Mouse (Mus musculus) kidney, postnatal 14 days (tissue): Measurements from ENCODE around the gene Sdk1.

Experiments
- DNase-seq: peaks from one replicate; pipeline ENCODE4 v3.0.0; 2022; ENCODE audit warnings: mixed read lengths

Sdk1 gene

DNA sequence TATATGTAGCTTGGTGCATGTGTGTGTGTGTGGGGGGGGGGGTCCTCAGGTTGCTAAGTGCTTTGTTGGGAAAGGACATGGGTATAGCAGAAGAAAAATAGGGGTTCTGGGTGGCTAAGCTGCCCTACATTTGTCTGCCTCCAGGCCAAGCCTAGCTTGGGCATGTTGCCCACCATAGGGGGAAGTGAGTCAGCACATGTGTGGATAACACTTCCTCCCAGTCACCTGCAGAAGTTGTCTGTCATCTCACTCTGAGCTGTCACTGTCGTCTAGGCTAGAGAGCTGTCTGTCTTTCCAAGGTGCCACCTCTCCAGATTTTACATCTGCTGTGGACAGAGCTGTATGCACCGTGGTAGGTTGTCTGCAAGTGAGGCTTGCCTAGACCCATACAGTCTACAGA, 539.9 kb downstream of the Sdk1 start:
- DNase-seq: no peak

DNA sequence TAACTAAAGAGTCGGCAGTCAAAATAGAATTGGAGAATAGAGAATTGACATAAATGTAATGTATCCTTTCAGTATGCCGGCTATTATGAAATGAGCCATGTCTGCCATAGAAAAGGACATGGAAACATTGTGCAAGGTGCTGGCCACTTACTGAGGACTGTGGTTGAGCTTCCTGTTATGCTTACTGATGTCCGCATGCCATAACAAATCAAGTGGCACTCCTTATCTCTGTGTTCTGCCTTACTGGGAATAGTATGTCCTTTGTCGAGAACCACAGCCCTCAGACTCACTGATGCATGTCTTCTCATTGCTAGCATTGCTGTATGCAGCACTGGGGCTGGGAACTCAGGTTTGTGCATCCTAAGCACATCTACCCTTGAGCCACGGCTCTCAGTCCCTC, 541.0 kb downstream of the Sdk1 start:
- DNase-seq: no peak

DNA sequence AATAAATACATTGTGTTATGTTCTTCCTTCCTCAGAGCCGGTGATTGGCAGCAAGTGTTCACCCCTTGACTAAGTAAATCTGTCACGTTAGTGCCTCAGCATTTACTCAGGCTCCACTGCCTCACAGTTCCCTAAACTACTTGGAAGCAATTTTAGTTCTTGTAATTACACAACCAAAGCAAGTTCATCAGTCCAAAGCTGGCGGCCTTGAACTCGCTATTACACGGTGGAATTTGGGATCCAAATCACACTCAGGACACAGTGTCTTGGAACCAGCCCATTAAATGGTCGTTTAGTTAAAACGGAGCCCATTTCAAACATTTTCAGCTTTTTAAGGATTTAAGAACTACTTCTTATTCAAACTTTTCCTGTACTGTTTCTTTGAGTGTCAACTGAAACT, 542.2 kb downstream of the Sdk1 start:
- no peak for DNase-seq

DNA sequence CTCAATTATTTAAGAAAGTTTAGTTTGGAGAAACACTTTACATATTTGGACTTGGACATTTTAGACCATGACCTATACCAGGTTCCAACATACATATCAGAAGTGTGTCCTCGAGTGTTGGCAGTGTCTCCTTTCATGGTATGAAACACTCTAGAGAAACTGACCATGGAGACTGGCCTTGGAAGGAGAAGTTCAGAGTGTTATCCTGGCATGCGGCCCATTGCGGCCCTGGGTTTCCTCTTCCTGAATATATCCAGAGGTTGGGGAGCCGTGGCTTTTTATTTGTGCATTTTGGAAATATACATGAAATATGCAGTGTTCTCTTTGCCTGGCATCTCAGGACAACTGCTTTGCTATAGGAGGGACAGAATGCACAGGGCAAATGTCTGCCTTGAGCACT, 552.6 kb downstream of the Sdk1 start:
- no peak for DNase-seq

DNA sequence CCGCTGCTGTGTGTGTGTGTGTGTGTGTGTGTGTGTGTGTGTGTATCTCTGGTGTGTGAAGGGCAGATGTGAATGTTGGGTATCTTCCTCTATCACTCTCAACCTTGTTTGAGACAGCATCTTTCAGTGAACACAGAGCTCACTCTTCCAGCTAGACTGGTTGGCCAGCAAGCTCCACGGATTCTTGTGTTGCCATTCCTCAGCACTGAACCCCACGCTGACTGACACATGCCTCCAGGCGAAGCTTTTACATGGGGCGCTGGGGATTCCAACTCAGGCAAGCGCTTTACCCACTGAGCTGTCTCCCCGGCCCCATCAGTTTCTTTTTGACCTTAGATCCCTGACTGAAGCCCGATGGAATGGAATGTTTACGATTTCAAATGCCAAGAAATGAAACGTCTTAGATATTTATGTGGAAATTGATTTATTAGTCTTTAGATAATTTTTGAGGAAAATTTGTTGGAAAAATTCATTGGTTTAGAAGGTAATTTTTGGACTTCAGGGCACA, 582.6 kb downstream of the Sdk1 start:
- no peak for DNase-seq

DNA sequence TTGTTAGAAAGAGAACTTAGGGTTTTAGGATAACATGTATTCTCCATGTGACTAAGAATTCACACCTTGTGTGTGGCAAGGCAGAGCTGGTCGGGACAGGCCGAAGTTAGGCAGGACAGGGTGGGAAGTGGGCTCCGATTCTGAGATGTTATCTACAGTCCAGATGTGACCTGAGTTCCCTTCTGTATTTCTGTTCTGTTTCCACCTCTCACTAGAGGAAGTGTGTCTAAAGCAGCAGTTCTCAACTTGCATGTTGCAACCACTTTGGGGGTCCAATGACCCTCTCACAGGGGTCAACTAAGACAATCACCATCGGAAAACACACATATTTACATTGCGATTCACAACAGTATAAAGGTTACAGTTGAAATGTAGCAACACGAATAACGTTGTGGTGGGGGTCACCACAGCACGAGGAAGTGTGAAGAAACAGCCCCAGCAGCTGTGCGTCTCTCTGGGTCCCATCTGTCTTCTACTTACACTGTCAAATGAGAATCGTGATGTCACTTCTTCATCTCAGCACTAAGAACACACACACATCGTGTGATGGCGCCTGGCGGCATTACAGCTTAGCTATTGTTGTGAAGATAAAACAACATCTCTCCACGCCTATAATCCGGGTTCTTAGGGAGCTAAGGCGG, 583.6 kb downstream of the Sdk1 start:
- DNase-seq: no peak

DNA sequence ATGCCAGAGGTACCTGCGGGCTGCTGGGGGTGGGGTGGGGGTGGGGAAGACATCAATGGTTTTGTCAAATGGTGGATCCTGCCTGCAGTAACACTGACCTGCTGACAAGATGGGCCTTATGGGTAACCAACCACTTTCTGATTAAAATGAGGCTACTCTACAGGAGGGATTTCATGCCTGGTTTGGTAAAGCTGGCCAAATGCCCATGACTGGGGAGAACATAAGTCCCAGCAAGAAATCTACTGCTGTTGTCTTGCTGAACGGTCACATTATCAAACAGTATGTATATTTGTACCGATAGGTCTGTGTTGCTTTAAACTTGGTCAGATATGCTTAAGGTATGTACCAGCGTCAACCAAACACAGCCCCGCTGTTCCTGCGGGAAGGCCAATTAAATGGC, 594.3 kb downstream of the Sdk1 start:
- DNase-seq: peak; percentile 18

DNA sequence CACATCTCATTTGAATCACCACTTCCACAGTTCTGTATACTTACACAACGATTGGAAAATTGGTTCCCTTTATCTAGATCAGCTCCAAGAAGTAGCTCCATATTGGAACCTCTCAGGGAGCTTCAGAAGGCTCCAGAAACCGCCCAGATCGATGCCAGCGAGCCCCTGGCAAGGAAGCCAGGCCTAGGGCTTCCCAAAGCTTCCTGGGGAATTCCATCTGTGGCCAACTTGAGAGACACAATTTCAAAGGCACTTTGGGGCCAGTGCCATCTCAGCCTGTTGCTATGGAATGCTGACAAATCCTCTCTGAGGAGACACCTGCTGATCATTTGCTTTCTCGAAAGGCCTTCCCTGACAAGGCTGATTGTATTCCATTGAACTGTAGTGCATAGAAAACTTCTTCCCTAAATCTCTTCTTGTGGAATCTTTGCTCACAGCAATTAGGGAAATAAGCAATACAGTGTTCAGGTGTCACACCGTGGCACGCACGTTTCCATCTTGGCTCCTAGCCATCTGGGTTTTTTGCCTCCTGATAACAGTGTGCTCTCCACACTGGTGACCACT, 595.7 kb downstream of the Sdk1 start:
- DNase-seq: peak; percentile 12

DNA sequence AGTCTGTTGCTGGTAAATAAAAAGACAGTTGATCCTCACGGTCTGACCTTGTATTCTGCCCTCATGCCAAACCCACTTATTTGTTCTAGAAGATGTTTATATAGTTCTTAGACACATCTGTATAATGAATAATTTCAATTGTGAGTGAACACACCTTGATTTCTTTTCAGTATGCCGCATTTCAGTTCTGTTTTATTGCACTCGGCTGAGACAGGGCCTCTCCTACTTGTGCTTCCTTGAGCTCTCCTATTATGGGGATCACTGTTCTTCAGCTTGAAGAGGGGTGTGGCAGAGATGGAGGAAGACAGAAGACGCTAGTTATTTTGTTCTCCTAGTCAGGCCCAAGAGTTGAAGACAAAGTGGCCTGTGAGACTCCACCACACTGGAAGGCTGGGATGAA, 603.4 kb downstream of the Sdk1 start:
- no peak for DNase-seq

DNA sequence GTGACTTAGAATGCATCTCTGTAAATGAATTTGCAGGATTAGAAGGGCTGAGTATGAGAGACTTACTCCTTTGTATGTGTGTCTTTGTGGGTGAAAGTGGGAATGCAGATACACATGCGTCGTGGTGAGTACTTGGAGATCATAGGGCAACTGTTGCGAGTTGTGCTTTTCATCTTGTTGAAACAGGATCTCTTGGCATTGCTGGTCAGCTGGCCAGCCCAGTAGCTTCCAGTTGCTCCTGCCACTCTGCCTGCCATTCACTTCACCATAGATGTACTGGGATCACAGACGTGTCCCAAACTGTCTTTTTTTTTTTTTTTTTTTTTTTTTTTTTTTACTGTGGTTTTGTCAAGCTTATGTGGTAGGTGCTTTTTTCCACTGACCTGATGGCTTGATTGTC, 606.4 kb downstream of the Sdk1 start:
- DNase-seq: no peak

DNA sequence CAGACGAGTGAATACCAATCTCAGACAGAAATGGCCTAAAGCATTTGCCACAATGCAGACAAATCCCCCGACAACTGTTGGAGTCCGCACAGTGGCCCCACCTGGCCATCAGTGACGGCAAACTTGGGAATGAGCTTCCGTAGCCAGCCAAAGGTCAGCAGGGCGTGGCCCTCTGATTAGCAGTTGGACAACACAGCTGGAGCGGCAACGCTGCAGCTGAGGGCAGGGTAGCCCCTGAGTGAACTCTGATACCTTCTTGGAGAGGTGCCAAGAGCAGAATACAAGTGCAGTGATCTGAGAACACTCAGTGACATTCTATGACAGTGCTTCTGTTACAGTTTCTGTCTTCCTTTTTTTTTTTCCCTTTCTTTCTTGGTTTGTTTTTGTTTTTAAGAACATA, 610.9 kb downstream of the Sdk1 start:
- DNase-seq: peak; percentile 75

DNA sequence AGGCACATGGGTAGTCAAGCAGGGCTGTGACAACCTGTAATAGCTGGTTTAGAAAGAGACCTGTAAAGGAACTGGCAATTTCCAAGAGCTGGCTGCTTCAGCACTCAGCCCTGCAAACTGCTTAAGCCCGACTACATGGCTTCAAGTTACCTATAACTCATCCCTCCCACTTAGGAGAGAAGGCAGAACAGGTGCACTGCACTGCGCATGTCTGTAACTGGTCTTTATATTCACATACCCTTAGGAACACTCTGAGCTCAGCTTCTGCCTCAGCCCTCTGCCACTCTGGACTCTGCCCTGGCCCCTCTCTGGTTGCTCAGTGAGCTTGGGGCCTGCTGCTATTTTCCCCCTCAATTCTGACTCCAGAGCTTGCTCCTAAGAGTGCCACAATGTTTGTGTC, 615.2 kb downstream of the Sdk1 start:
- DNase-seq: peak; percentile 22

DNA sequence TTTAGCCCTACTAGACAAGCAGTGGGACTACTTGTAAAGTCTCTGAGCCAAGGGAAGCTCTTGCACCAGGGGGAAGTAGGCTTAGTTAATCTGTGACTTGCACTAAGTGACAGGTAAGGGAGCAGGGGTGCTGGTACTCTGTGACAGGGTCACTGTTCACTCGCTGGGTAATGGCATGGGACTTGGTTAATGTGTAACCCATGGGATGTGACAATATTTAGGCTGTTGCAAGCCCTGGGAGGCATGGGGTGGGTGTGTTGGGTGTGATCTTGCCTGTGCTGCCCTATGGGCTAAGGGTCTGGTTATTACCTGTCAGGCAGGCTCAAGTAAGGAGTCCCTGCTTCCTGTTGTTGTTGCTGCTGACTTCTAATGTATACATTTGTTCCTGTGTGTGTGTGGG, 616.5 kb downstream of the Sdk1 start:
- DNase-seq: peak; percentile 76

DNA sequence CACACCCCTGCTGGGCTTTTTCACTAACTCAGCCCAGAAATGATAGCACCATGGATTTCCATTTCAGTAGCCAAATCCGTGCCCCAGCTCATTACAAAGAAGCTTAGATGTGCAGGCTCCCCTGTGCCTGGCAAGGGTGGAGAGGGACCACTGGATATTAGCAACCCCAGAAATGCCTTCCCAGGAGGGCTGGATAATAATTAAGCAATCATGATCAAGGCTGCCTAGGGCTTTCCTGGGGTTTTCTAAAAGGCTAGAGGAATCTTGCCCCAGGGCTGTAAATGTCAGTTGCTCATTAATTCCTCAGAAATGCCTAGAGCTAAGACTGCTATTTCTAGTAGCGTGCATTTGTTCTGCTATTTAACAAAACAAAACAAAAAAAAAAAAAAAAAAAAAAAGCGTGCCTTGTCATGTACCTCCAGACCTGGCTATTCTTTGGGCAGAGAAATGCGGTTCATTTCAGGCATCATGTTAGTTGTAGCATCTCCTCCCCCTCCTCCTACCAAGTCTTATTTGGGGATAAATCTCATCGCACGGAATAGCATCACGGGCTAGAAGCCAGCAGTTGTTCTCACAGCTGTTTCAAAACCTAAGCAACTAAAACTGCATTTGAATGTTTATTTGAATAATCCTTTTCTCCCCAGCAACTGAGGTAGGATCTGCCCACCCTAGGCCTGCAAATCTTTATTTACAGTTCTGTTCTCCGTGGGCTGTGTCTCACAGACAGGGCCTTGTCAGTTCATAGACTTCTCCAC, 617.3 kb downstream of the Sdk1 start:
- DNase-seq: peak; percentile 66

DNA sequence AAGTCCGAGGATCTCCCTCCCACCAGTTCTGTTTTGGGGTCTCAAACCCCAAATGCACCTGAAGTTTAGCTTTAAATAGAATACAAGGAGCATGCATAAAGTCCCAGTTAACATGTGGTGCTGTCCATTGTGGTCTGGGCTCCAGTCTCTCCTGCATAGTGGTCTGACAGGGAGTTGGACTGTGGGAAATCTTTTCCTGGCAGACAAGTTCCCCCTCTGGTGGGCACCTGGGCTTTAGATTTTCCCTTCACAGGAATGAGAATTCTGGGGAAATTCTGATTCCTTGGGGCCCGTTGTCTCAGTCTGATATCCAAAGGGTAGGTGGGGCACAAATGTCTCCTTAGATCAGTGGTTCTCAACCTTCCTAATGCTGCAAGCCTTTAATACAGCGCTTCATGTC, 624.8 kb downstream of the Sdk1 start:
- DNase-seq: peak; percentile 7

DNA sequence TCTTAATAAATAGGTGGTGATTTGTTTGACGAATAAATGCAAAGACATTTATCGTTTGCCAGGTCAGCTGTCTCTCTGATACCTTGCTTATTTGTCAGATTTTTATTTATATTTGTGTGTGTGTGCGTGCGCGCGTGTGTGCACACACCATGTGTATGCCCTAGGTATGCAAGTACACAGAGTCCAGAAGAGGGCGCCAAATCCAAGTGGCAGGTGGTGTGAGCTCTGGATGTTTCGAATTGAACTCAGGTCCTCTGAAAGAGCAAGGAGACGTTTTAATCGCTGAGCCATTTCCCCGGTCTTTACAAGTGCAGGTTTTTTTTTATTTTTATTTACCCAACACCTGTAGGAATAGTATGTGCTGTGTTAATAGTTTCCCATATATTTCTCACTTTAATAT, 632.5 kb downstream of the Sdk1 start:
- DNase-seq: no peak

DNA sequence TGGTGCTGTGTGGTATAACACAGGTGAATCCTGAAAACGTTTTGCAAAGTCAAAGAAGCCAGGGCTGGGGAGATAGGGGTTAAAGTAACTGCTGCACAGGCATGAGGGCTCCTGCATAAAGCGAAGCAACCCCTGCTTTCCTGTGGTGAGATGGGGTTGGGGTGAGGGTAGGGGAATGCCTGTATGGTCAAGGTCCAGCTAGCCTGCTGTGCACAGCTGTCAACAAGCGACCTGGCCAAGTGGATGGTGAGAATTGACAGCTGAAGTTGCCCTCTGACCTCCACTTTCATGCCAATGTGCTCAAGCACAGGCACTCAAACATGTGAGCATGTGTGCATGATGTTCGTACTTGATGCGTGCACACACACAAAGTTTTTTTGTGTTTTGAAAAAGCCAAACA, 639.4 kb downstream of the Sdk1 start:
- no peak for DNase-seq

DNA sequence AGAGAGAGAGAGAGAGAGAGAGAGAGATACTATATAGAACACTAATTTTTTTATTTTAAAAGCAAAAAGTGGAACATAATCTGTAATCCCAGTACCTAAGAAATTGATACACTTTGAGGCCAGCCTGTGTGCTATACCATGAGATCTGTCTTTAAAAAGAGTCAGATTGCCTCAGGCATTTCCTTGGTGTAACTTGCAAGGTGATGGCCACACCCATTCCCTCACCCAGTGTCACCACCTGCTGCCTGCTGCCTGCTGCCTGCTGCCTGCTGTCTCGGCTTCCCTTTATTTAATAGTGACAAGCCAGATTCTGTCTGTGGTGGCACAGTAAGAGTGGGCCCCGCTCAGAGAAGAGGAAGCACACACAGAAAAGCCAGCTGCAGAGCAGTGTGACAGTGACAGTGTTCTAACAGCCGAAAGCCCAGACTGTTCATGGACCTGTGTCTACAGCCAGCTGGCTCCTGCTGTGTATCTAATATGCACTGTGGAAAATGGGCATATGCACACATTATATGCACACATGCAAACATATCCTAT, 642.9 kb downstream of the Sdk1 start:
- DNase-seq: no peak

DNA sequence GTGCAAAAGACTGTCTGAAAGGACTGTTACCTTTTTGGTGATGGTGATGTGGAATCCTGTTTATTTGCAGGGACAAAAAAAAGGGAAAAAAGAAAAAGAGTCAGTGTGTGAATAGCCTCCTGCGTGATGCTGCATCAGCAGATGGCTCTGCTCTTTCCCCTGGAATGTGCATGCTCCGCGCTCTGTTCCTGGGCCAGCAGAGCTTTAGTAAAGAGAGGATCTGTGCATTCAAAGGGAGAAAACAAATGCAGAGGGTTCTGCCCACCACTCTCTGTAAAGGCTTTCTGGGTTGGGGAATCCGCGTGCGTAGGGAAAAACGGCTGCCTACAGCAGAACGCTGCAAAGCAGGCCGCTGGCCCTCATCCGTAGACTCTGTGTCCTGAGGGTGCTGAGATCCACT, 644.7 kb downstream of the Sdk1 start:
- DNase-seq: no peak

DNA sequence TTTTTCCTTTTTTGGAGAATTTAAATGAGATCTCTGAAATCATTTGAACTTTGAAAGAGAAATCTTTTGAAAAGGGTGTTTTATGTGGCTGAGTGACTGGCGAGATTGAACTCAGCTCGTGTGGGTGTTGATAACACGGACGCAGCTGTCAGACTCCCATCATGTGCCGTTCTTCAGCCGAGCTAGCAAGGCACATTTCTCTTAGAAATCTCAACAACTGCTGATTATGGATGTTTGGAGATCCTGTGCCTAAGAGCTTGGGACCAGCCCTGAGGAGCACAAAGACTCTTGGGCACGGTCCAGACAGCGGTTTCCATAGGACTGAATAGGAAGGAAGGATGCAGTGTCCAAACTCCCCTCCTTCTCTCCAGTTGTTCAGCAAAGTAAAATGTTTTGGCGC, 648.5 kb downstream of the Sdk1 start:
- DNase-seq: no peak

DNA sequence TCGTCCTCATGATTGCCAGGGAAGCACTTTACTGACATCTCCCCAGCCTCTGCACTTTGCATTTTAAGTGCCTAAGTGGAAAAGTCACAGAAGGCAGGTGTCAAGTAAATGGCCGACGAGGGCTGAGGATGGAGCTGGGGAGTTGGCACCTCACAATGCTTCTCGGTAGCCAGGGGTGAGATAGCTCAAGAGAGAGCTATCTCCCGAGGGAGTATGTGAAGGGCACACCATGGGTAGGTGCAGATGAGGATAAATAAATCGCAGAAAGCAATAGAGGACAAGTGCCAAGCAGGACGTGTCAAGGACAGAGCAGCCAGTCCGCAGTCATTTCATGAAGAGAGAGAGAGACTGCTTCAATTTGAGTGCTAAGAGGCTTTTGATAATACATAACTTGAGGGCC, 655.1 kb downstream of the Sdk1 start:
- no peak for DNase-seq

DNA sequence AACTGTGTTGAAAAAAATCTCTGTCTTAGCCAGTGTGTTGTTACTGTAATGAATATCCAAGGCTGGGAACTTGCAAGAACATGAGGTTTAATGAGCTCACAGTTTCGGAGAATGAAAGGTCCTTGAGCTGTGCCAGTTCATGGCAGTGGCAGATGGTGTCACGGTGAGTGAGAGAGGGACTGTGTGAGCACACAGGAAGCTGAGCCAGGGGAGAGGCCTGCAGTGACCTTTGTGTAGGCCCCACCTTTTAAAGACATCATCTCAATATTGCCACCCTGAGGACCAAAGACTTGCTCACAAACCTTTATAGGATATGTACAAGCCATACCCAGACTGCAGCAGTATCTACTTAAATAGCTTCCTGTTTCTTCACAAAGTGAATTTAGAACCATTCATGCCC, 656.2 kb downstream of the Sdk1 start:
- no peak for DNase-seq

DNA sequence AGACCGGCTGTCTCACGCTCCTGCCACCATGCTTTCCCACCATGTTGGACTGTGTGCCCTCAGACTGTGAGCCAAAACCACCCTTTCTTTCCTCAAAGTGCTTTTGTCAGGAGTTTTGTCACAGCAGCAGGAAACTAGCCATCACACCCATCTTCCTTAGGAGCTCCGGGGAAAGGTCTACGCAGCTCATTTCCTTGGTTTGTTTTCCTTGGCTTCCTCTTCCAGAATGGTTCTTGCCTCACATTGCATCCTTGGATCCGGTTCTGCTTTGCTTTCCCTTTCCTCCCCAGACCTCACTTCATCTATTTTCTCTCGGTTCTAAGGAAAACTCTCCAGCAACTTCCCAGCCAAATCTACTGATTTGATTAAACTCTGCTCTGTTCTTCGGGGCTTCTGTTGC, 658.5 kb downstream of the Sdk1 start:
- DNase-seq: no peak
